Mouse (Mus musculus) limb, embryonic 14.5 days (tissue): Measurements from ENCODE around the gene C1qtnf4. TPM values are rescaled to one million over a fixed set of nuclear protein-coding genes. Genes with fewer than 3 reads are reported as not detected.
A peak's percentile ranks its signal among the peaks of the same experiment; 100 is the strongest.

Source experiments
- ATAC-seq: fragments of 200-750 bp; cut with Nextera tagmentation; 2 replicates; pipeline ENCODE4 v1.8.0; 2017; ENCODE audit warnings: low read depth, moderate number of reproducible peaks, moderate TSS enrichment; ENCODE audit not compliant: low FRiP score
- DNase-seq: peaks from one replicate; pipeline ENCODE4 v3.0.0-alpha.2; 2015; ENCODE audit warnings: low spot score
- H3K27ac ChIP-seq: fragments of 300-500 bp; sonication (generic); replicated peaks from 2 replicates; pipeline ENCODE4 v1.5.1; 2014; ENCODE audit warnings: low read depth, mild to moderate bottlenecking, low read length, moderate library complexity, mixed read lengths
- H3K27me3 ChIP-seq: fragments of 300-500 bp; sonication (generic); 2 replicates; pipeline ENCODE4 v1.6.1; 2014; ENCODE audit warnings: low read length, mixed read lengths; ENCODE audit not compliant: control insufficient read depth, insufficient read depth
- H3K36me3 ChIP-seq: fragments of 300-500 bp; sonication (generic); 2 replicates; pipeline ENCODE4 v1.6.1; 2014; ENCODE audit warnings: mild to moderate bottlenecking, low read length, moderate library complexity, mixed read lengths; ENCODE audit not compliant: control insufficient read depth, insufficient read depth
- H3K4me1 ChIP-seq: fragments of 300-500 bp; sonication (generic); 2 replicates; pipeline ENCODE4 v1.6.1; 2014; ENCODE audit warnings: antibody characterized with exemption, low read length, mixed read lengths; ENCODE audit not compliant: control insufficient read depth, insufficient read depth
- H3K4me2 ChIP-seq: fragments of 300-500 bp; sonication (generic); replicated peaks from 2 replicates; pipeline ENCODE4 v1.6.1; 2014; ENCODE audit warnings: low read depth, mild to moderate bottlenecking, low read length, moderate library complexity; ENCODE audit not compliant: severe bottlenecking
- H3K4me3 ChIP-seq: fragments of 300-500 bp; sonication (generic); replicated peaks from 2 replicates; pipeline ENCODE4 v1.5.1; 2014; ENCODE audit warnings: low read length
- H3K9ac ChIP-seq: fragments of 300-500 bp; sonication (generic); 2 replicates; pipeline ENCODE4 v1.6.1; 2014; ENCODE audit warnings: mild to moderate bottlenecking, low read depth, low read length, moderate library complexity; ENCODE audit not compliant: severe bottlenecking
- H3K9me3 ChIP-seq: fragments of 300-500 bp; sonication (generic); 2 replicates; pipeline ENCODE4 v1.6.1; 2016; ENCODE audit warnings: low read length; ENCODE audit not compliant: control insufficient read depth
- POLR2A ChIP-seq: fragments of 200-500 bp; IDR thresholded peaks from 2 replicates; pipeline ENCODE4 v1.8.0; 2012; ENCODE audit warnings: inconsistent platforms, mild to moderate bottlenecking, moderate library complexity, borderline replicate concordance; ENCODE audit not compliant: insufficient read depth, insufficient read length; ENCODE audit errors: extremely low read depth
- WGBS: fragments of 180-500 bp; shearing (Covaris S2); extraction: QIAGEN DNeasy Blood & Tissue Kit; methylation state at CpG from one replicate; pipeline ENCODE4 v1.1.7; 2014; 5-methylcytosine and 5-hydroxymethylcytosine counted together
- polyA plus RNA-seq, 2 experiments: library from polyadenylated mRNA; depleted of rRNA in 1 of 2; stranded (reverse) in 1 of 2; unstranded in 1 of 2; fragments of >200 nt; fragmentation: Nextera tagmentation in 1 of 2; extraction: Ambion mirVana in 1 of 2; gene quantifications; 2 replicates each; pipeline versions ENCODE4 v1.2.1 to v1.2.3; 2012 to 2014

Gene C1qtnf4
- polyA plus RNA-seq (2012; rRNA removed) (28.6 and 38.1 TPM in 2 replicates), polyA plus RNA-seq (2014; fragmentation: Nextera tagmentation; extraction: Ambion mirVana) (32.0 and 35.0 TPM in 2 replicates)

- Histone ChIP-seq H3K27ac (no peak within 1 kb of the TSS), H3K4me2 (peak within 1 kb of the TSS; percentile 94), H3K36me3 (no peaks in the 10 kb centered on the region), H3K4me1 (peaks cover 10% of the 10 kb centered on the region; the same call in 1 of the 2 replicates), H3K9ac (peak within 1 kb of the TSS; percentile 64), H3K9me3 (no peaks in the 10 kb centered on the region), H3K27me3 (peaks cover 42% of the 10 kb centered on the region), H3K4me3 (peak within 1 kb of the TSS; percentile 64)
- TF ChIP-seq POLR2A: no peak
- ATAC-seq (peak; percentile 54; the same call in 1 of the 2 replicates), DNase-seq (peak; percentile 34)
- under 1% methylated on average over 41 of the region's 45 CpGs for WGBS
Measured at GRCm38 (mm10) chr2:90885218-90886041, at the start of gene C1qtnf4. C1qtnf4 (plus strand) TSS chr2:90885860.

DNA sequence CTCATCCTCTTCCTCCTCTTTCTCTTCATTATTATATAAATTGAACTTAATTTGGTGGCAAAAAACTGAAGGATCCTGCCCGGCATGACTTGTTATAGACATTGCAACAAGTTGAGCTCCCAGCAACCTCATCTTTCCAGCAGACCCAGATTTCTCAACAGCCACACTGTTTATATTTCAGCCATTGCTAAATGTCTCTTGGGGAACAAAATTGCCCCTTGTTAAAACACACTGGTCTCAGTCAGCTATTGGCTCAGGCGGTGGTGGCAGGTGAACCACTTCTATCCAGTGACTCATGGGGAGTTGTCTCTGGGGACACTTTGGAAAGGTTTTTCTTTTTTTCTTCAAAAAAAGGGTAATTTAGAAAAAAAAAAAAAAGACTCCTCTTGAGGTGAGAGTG is 47.0 kb upstream of the C1qtnf4 start:
- Histone ChIP-seq H3K9me3 (no peaks in the 10 kb centered on the region), H3K4me1 (no peaks in the 10 kb centered on the region), H3K27me3 (no peaks in the 10 kb centered on the region), H3K36me3 (no peaks in the 10 kb centered on the region), H3K27ac (no peak overlapping the region), H3K4me2 (no peak overlapping the region), H3K9ac (no peak overlapping the region), H3K4me3 (no peak overlapping the region)
- no peak for TF ChIP-seq POLR2A
- no peak for ATAC-seq
- no peak for DNase-seq
- 80% methylated on average over 2 of the region's 2 CpGs for WGBS

DNA sequence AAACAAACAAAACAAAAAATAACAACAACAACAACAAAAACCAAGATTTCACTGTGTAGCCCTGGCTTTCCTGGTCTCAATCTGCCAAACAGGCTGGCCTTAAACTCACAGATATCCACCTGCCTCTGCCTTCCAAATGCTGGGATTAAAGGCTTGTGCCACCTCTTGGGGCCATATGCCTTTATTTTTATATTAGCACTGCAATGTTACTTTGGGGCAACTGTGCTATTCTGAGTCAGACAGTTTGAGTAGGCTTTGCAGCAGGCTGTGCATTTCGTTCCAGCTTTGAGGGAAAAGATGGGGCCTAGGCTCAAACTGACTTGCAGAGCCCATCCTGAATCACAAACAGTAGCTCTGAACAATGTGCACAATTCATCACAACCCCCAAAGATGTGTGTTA is 42.0 kb upstream of the C1qtnf4 start:
- Histone ChIP-seq H3K9me3 (no peaks in the 10 kb centered on the region), H3K36me3 (no peaks in the 10 kb centered on the region), H3K27ac (no peak overlapping the region), H3K4me3 (no peak overlapping the region), H3K4me2 (no peak overlapping the region), H3K27me3 (no peaks in the 10 kb centered on the region), H3K4me1 (peaks cover 9% of the 10 kb centered on the region), H3K9ac (no peak overlapping the region)
- DNase-seq: no peak
- no peak for TF ChIP-seq POLR2A
- WGBS: 69% methylated on average over 1 of the region's 1 CpGs
- no peak for ATAC-seq

DNA sequence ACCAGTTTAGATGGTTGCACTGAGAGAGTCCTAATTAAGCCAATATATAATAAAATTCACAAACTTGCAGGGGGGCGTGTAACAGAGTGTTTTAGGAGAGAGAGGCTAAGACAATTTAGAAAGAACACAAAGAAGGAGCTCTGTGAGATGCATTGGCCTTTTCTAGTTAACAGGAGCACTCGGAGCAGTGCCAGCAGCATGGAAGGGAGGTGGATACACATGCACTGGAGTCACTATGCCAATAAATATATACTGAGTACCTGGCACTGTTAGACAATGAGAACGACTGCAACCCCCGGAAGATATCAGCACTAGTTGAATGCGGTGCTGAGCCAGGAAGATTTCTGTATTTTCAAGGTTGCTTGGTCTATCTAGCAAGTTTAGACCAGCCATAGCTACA is 41.4 kb upstream of the C1qtnf4 start:
- WGBS: 77% methylated on average over 5 of the region's 5 CpGs
- Histone ChIP-seq H3K4me2 (no peak overlapping the region), H3K27ac (no peak overlapping the region), H3K4me3 (no peak overlapping the region), H3K27me3 (no peaks in the 10 kb centered on the region), H3K36me3 (no peaks in the 10 kb centered on the region), H3K9me3 (no peaks in the 10 kb centered on the region), H3K9ac (no peak overlapping the region), H3K4me1 (peaks cover 9% of the 10 kb centered on the region)
- DNase-seq: no peak
- ATAC-seq: no peak
- TF ChIP-seq POLR2A: no peak

- Histone ChIP-seq H3K4me1 (peaks cover 9% of the 10 kb centered on the region), H3K9me3 (no peaks in the 10 kb centered on the region), H3K27me3 (no peaks in the 10 kb centered on the region), H3K9ac (no peak overlapping the region), H3K36me3 (peaks cover 2% of the 10 kb centered on the region; the same call in 1 of the 2 replicates), H3K27ac (no peak overlapping the region), H3K4me3 (no peak overlapping the region), H3K4me2 (no peak overlapping the region)
- TF ChIP-seq POLR2A: no peak
- ATAC-seq: no peak
- no peak for DNase-seq
- 84% methylated on average over 5 of the region's 5 CpGs for WGBS
Measured at GRCm38 (mm10) chr2:90845234-90845633, 40.4 kb upstream of the C1qtnf4 start.
